Comparison of ENCODE assay signal across 10 mouse cellular contexts in genomic region chr2:27077655-27078244, GRCm38 (mm10). TPM values are rescaled to one million over a fixed set of nuclear protein-coding genes. Genes with fewer than 3 reads are reported as not detected.
A peak's percentile ranks its signal among the peaks of the same experiment; 100 is the strongest.
DNase-seq lines count a peak whose midpoint lies in the region; ATAC-seq and TF ChIP-seq lines count a peak whose summit lies in the region.
"Had no signal": no experiment of that assay in that cellular context is flagged by ENCODE, and none has a peak within 500 bp of the region (broad histone marks: within the 10 kb centered on the region; RNA-seq: fewer than 3 reads in every experiment).

No protein-coding gene starts in this region.

- H3K4me2 ChIP-seq in midbrain, postnatal 0 days (ENCODE audit: low read depth, low read length, poor library complexity, severe bottlenecking), result no peak overlapping the region
- no peak overlapping the region for H3K4me2 ChIP-seq in midbrain, embryonic 16.5 days (ENCODE audit: low read length)
- H3K4me2 ChIP-seq: embryonic facial prominence, embryonic 13.5 days; liver, embryonic 13.5 days had no signal

- H3K27me3 ChIP-seq in midbrain, postnatal 0 days (ENCODE audit: insufficient read depth, low read length), result no peaks in the 10 kb centered on the region
- H3K27me3 ChIP-seq in midbrain, embryonic 16.5 days (ENCODE audit: control insufficient read depth, insufficient read depth, low read depth, low read length), result no peaks in the 10 kb centered on the region

- H3K36me3 ChIP-seq in midbrain, postnatal 0 days (ENCODE audit: insufficient read depth, low read length), result no peaks in the 10 kb centered on the region
- H3K36me3 ChIP-seq in midbrain, embryonic 16.5 days (ENCODE audit: control insufficient read depth, insufficient read depth, low read length), result no peaks in the 10 kb centered on the region
- H3K36me3 ChIP-seq: embryonic facial prominence, embryonic 13.5 days; liver, embryonic 13.5 days had no signal

- 0 out of 2 replicates have a peak, but pooled peaks cover 7% of the 10 kb centered on the region for H3K4me1 ChIP-seq in midbrain, postnatal 0 days (ENCODE audit: insufficient read depth, low read length)
- peaks cover 14% of the 10 kb centered on the region for H3K4me1 ChIP-seq in midbrain, embryonic 16.5 days (ENCODE audit: control insufficient read depth, insufficient read depth, low read length)

- H3K9me3 ChIP-seq in midbrain, postnatal 0 days (ENCODE audit: low read length), result no peaks in the 10 kb centered on the region
- no peaks in the 10 kb centered on the region for H3K9me3 ChIP-seq in midbrain, embryonic 16.5 days (replicated peaks; ENCODE audit: control insufficient read depth, low read length, poor library complexity, severe bottlenecking)
- H3K9me3 ChIP-seq: embryonic facial prominence, embryonic 13.5 days; liver, embryonic 13.5 days had no signal

- 55% methylated on average over 10 of the region's 10 CpGs for WGBS in midbrain, postnatal 0 days
- 59% methylated on average over 10 of the region's 10 CpGs for WGBS in midbrain, embryonic 16.5 days

- TF ChIP-seq CTCF in midbrain, postnatal 0 days (IDR thresholded peaks at IDR 0.05), result peak; percentile 51

- no peak overlapping the region for H3K4me3 ChIP-seq in midbrain, postnatal 0 days (ENCODE audit: low read depth, low read length)
- no peak overlapping the region for H3K4me3 ChIP-seq in midbrain, embryonic 16.5 days (ENCODE audit: low read depth, low read length)
- H3K4me3 ChIP-seq: embryonic facial prominence, embryonic 13.5 days; liver, embryonic 13.5 days had no signal

- peak; percentile 40 for DNase-seq in gastrocnemius, postnatal 10 days
- DNase-seq in gastrocnemius, adult 18-20 months (ENCODE audit: low spot score), result no peak
- DNase-seq in midbrain, postnatal 0 days (ENCODE audit: low spot score), result peak; percentile 28
- DNase-seq in heart, postnatal 4 days, result peak; percentile 71
- no peak for DNase-seq in right cerebral cortex, postnatal 25 days
- DNase-seq in ovary, adult 18-20 months (ENCODE audit: low spot score), result no peak
- DNase-seq in cerebellum, adult 18-20 months, result no peak
- DNase-seq: liver, embryonic 13.5 days had no signal

- H3K27ac ChIP-seq in midbrain, postnatal 0 days (ENCODE audit: low read depth, low read length), result no peak overlapping the region
- H3K27ac ChIP-seq in midbrain, embryonic 16.5 days (ENCODE audit: low read length), result no peak overlapping the region
- H3K27ac ChIP-seq: embryonic facial prominence, embryonic 13.5 days; liver, embryonic 13.5 days had no signal

- ATAC-seq in midbrain, postnatal 0 days (ENCODE audit: low FRiP score), result no peak
- no peak for ATAC-seq in midbrain, embryonic 16.5 days

- H3K9ac ChIP-seq in midbrain, postnatal 0 days (replicated peaks; ENCODE audit: low read length, poor library complexity, severe bottlenecking), result no peak overlapping the region
- no peak overlapping the region for H3K9ac ChIP-seq in midbrain, embryonic 16.5 days (ENCODE audit: low read depth, low read length)
- H3K9ac ChIP-seq: embryonic facial prominence, embryonic 13.5 days; liver, embryonic 13.5 days had no signal

RNA-seq across cellular contexts. Expression of gene Adamtsl2, which starts 1.4 kb away (rescaled TPM):
- total RNA-seq in gastrocnemius, postnatal 10 days (2021), result 1 to 10 TPM; 3.1 to 4.8 TPM
- 1 to 10 TPM; 2.7 to 6.9 TPM for total RNA-seq in gastrocnemius, adult 18-20 months (2021)
- 14.3 and 17.0 TPM in 2 replicates for total RNA-seq in midbrain, postnatal 0 days (2014; rRNA removed)
- polyA plus RNA-seq in midbrain, postnatal 0 days (2015; fragmentation: Nextera tagmentation; extraction: Ambion mirVana), result 7.3 and 9.3 TPM in 2 replicates
- 10.6 and 10.8 TPM in 2 replicates for polyA plus RNA-seq in midbrain, embryonic 16.5 days (2015; fragmentation: Nextera tagmentation; extraction: Ambion mirVana)
- total RNA-seq in heart, postnatal 4 days (2021), result 10 to 100 TPM; 10.6 to 11.4 TPM

RNA-seq across cellular contexts. Expression of gene Mymk, which starts 5.8 kb away (rescaled TPM):
- total RNA-seq in gastrocnemius, postnatal 10 days (2021), result 10 to 100 TPM; 51.6 to 58.5 TPM
- total RNA-seq in gastrocnemius, adult 18-20 months (2021), result under 1 TPM; 0.18 to 0.21 TPM
- total RNA-seq in midbrain, postnatal 0 days (2014; rRNA removed), result 0.16 TPM in 1 of 2 replicates, not detected in the other
- polyA plus RNA-seq in midbrain, postnatal 0 days (2015; fragmentation: Nextera tagmentation; extraction: Ambion mirVana), result 0.15 TPM in 1 of 2 replicates, not detected in the other
- polyA plus RNA-seq in midbrain, embryonic 16.5 days (2015; fragmentation: Nextera tagmentation; extraction: Ambion mirVana), result 0.24 TPM in 1 of 2 replicates, not detected in the other
- total RNA-seq in heart, postnatal 4 days (2021), result not detected

RNA-seq across cellular contexts. Expression of gene Slc2a6, which starts 50.0 kb away (rescaled TPM):
- under 1 TPM; 0.16 to 0.27 TPM for total RNA-seq in gastrocnemius, postnatal 10 days (2021)
- under 1 TPM in 1 of 2 experiments, not detected in 1; 0.17 TPM for total RNA-seq in gastrocnemius, adult 18-20 months (2021)
- 23.8 and 31.8 TPM in 2 replicates for total RNA-seq in midbrain, postnatal 0 days (2014; rRNA removed)
- polyA plus RNA-seq in midbrain, postnatal 0 days (2015; fragmentation: Nextera tagmentation; extraction: Ambion mirVana), result 14.4 and 14.8 TPM in 2 replicates
- polyA plus RNA-seq in midbrain, embryonic 16.5 days (2015; fragmentation: Nextera tagmentation; extraction: Ambion mirVana), result 9.8 and 12.8 TPM in 2 replicates
- total RNA-seq in heart, postnatal 4 days (2021), result under 1 TPM; 0.18 to 0.24 TPM

Comparison
In these comparisons a context has a peak if more than half of its experiments do, and no peak if none do; other contexts are left out.
1. DNase-seq: peak in gastrocnemius, postnatal 10 days (single experiment), midbrain, postnatal 0 days (single experiment) and heart, postnatal 4 days (single experiment); none in gastrocnemius, adult 18-20 months (single experiment), right cerebral cortex, postnatal 25 days (single experiment), ovary, adult 18-20 months (single experiment) and cerebellum, adult 18-20 months (0 of 2).
2. RNA of gene Mymk, which starts 5.8 kb away (total RNA-seq): 51.6 to 58.5 TPM in gastrocnemius, postnatal 10 days; 0.18 to 0.21 TPM in gastrocnemius, adult 18-20 months, 0.16 TPM in midbrain, postnatal 0 days and not detected in heart, postnatal 4 days; every median in the first group is over 10 times any median in the second.
3. RNA of gene Slc2a6, which starts 50.0 kb away (total RNA-seq): 23.8 to 31.8 TPM in midbrain, postnatal 0 days; 0.16 to 0.27 TPM in gastrocnemius, postnatal 10 days, 0.18 to 0.24 TPM in heart, postnatal 4 days and 0.17 TPM in gastrocnemius, adult 18-20 months; every median in the first group is over 10 times any median in the second.